Mouse (Mus musculus) mouse trophoblast stem cell (cell line): Measurements from ENCODE around the gene Def8.

Source experiments
- in situ Hi-C, 2 experiments: fragments of 300-500 bp; cut with MseI, MboI; formaldehyde crosslinking; loops; 2 replicates in 1 of 2; 3 replicates in 1 of 2; pipeline ENCODE4 v1.15.1; 2025

The Def8 gene

DNA sequence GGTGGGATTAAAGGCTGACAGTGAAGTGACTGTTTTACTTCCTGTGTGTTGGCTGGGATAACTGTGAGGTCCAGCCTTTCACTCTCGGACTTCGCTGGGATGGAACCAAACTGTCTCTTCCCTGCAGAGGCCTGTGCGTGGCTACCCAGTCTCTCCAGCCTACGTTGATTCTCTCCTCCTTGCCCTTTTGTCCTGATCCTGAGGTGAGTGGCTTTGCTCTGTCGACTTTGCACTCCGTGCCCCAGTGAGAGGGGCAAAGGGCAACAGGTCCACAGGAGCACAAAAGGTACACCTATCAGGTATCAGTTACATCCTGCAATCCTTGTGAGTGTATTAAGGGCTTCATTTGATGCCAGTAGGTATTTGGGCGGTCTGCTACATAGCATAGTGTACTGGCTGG lies at the start of gene Def8:
TSS of gene Def8 (plus strand) at position 87 of the 400 bp plus-strand sequence.
- in situ Hi-C loops: no loop called here

DNA sequence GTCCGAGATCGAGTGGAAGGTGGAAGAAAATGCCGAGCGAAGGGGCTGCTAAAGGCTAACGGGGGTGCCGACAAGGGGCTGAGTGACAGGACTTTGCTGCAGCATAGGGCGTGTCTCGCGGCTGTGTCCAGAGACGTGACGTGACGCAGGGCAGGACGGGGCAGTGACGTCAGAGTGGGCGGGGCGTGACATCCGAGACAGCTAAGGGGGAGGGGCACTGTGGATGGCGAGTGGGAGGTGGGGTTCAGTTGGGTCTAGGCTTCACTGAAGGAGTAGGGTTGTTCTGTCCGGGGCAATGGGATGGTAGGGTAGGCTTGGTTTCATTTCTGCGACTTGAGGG lies 49.1 kb upstream of the Def8 start:
- in situ Hi-C loops: no loop called here

GRCm38 (mm10) chr8:123375701-123376100 lies 47.6 kb upstream of the Def8 start:
- in situ Hi-C loops: no loop called here

DNA sequence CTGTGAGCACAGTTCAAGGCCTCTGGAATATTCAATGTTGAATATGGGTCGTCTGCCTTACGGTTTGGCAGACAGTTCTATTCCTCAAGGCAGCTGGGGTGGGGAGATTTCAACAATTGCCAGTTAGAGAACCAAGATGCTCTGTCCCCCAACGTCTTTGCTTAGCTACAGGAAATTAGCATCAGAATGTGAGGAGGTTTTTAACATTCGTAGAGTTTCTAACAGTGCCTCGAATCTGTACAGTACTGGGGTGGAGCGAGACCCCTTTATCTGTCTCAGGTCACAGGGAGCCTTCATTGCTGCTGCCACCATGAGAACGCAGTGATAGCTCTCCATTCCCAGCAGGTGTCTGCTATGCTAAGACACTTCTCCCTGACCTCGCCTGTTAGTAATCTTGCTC lies 47.2 kb upstream of the Def8 start:
- in situ Hi-C loops: no loop called here

- in situ Hi-C loops: no loop called here
These were observed 41.6 kb upstream of the Def8 start for GRCm38 (mm10) chr8:123381711-123382110.

DNA sequence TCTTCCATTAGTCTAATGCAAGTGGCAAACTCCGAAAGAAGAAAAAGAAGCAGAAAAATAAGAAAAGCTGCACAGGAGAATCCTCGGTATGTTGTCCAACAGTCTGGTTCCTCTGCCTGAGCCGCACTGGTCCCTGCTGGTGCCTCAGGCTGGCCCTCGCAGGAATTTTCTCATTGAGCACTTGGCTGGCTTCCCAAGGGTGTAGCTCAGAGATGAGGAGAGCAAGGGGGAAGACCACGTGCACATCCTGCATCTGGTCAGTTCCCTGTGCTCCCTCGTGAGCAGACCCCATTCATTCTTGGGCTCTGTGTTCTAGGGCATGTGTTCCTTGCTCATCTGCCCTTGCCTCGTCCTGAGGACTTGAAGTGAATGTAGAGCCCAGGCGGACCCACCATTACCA lies 40.8 kb upstream of the Def8 start:
- in situ Hi-C loops: no loop called here

- in situ Hi-C loops: no loop called here
These were observed 38.3 kb upstream of the Def8 start for GRCm38 (mm10) chr8:123384883-123385540.

DNA sequence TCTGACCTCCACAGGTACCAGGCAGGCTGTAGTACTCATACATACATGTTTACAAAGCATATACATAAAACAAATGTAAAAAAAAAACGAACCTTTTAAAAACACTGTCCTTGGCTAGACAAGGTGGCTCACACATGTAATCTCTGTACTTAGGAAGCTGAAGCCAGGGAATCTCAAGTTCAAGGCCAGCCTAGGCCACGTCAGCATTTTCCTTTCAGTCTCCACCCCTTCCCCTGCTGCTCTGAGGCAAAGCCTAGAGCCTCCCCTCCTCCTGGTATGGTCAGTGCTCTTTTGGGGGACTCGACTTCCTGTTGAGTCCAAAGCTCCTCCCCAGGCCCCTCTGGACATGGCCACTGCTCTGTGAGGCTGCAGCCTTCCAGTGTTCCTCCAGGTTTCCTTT lies 36.3 kb upstream of the Def8 start:
- in situ Hi-C loops: no loop called here

- in situ Hi-C loops: no loop called here
These were observed 35.5 kb upstream of the Def8 start for GRCm38 (mm10) chr8:123387801-123388200.

GRCm38 (mm10) chr8:123389026-123389425 lies 34.3 kb upstream of the Def8 start:
- in situ Hi-C loops: no loop called here

DNA sequence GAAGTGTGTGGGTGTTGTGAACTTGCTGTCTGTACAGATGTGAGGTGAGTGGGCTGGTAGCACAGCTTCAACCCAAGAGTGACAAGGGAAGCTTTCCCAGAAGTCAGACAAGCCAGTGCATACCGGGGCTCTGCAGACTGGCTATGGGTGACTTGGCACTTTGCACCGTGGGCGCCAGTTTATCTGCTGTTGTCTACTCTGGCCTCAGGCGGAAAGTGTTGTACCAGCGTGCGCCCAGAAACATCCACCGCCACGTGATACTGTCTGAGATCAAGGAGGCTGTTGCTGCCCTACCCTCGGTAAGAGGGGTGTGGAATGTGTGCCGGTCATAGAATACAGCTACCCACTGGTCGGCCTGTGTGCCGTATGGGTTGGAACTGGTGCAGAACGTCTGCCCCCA lies 25.0 kb upstream of the Def8 start:
- in situ Hi-C loops: no loop called here

GRCm38 (mm10) chr8:123401936-123402335 lies 21.4 kb upstream of the Def8 start:
- in situ Hi-C loops: no loop called here

DNA sequence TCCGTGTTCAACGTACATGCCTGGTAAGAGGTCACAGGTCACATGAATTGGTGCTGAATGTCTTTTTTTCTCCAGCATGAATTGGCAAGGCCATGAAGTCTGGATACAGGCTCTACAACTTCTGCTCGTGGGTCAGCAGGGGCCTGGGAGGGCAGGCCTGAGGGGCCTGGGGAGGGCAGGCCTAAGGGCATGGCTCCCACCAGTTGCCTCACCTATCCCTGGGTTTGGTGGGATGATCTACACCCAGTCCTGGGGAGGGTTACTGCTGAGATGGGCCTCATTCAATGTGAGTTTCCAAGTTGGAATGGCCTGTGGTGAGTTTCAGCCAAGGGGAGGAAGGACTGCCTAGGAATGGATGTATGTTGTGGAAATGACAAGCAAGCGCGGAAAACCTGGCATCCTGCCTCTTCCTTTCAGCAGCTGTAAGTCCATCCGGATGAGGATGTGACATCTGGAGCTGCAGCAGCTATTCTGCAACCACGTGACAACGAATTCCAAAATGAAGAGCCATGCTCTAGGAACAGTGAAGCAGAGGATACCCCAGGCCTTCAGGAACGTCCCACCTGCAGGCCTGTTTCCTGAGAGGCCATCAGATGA lies 20.5 kb upstream of the Def8 start:
- in situ Hi-C loops: no loop called here

DNA sequence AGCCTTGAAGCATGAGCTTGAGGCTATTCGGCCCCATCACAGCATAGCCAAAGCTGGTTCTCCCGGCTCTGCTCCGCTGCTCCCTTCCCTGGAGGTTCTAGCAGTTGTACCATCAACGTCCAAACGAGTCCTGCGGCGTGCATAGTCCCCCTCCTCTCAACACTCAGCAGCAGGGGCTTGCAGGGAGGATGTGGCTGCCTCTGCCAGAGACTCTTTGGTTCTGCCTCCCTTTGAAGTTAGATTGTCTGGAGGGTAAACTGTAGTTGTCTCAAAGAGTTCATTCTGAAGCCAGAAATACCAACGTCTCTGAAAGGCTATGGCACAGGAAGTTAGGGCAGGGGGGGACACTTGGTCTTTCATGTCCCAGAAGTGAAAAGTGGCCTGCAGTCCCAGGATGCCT lies 18.8 kb upstream of the Def8 start:
- in situ Hi-C loops: no loop called here

DNA sequence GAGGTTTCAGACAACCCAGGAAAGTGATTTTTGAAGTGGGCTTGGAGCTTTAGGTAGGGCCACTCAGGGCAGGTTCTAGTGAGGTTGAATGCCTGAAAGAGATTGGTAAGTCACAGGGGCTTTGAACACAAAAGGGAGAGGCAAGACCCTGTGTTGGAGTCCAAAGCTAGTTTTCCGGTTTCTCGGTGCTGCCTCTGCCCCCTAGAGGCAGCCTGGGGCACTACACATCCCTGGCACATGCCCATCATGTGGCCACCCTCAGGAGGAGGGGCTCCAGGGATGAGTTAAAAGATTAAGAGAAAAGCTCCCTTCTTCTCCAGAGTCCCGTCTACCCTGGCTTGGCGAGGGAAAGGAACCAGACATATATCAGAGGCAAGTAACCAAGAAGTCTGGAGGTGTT lies 16.5 kb upstream of the Def8 start, which contains the start of gene Mc1r:
TSS of gene Mc1r (plus strand) at position 322 of the 400 bp plus-strand sequence.
- in situ Hi-C loops: no loop called here

DNA sequence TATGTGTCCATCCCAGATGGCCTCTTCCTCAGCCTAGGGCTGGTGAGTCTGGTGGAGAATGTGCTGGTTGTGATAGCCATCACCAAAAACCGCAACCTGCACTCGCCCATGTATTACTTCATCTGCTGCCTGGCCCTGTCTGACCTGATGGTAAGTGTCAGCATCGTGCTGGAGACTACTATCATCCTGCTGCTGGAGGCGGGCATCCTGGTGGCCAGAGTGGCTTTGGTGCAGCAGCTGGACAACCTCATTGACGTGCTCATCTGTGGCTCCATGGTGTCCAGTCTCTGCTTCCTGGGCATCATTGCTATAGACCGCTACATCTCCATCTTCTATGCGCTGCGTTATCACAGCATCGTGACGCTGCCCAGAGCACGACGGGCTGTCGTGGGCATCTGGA lies 15.7 kb upstream of the Def8 start:
- in situ Hi-C loops: no loop called here

GRCm38 (mm10) chr8:123408586-123409544 lies 14.5 kb upstream of the Def8 start:
- in situ Hi-C loops: no loop called here

GRCm38 (mm10) chr8:123410049-123410587 lies 13.2 kb upstream of the Def8 start:
- in situ Hi-C loops: no loop called here

GRCm38 (mm10) chr8:123410788-123411187 lies 12.5 kb upstream of the Def8 start:
- in situ Hi-C loops: no loop called here

GRCm38 (mm10) chr8:123411246-123411645 lies 12.1 kb upstream of the Def8 start, which contains the start of gene Tubb3:
TSS of gene Tubb3 (plus strand) at chr8:123411424.
- in situ Hi-C loops: no loop called here

GRCm38 (mm10) chr8:123411781-123412327 lies 11.5 kb upstream of the Def8 start:
- in situ Hi-C loops: no loop called here
